20 mouse cellular contexts compared by ENCODE assay signal in the genomic region with DNA sequence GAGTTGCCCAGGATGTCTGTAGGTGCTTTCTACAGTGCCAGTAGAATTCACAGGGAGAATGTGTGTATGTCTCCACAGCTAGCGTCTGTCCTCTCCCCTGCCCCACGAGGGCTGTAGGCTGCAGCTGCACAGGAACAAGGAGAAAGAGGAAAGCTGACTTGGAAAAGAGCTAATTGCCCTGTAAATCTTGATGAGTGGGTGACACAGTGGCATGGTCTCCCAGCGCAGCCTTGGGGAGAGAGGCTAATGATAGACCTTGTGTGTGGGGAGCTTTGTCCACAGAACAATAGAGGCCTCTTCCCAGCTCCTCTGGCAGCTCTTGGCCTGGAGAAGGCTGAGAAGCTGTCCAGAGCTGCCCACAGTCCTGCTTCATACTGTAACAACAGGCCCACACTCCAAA.
DNase-seq lines count a peak whose midpoint lies in the region; ATAC-seq lines count a peak whose summit lies in the region.
"Had no signal": no experiment of that assay in that cellular context is flagged by ENCODE, and none has a peak within 500 bp of the region (broad histone marks: within the 10 kb centered on the region; RNA-seq: fewer than 3 reads in every experiment).

No protein-coding gene starts in this region.

- no peaks in the 10 kb centered on the region for H3K79me2 ChIP-seq in macrophage (ENCODE audit: inconsistent target)

- 35% methylated on average over 3 of the region's 3 CpGs for WGBS in forebrain, embryonic 12.5 days
- 72% methylated on average over 3 of the region's 3 CpGs for WGBS in forebrain, embryonic 10.5 days
- 98% methylated on average over 3 of the region's 3 CpGs for WGBS in macrophage (ENCODE audit: missing documents)

- ATAC-seq in forebrain, embryonic 12.5 days (ENCODE audit: low FRiP score) = peak; percentile 27; the same call in 1 of the 2 replicates
- ATAC-seq: inflammation-experienced regulatory T-cells, adult 6 months; lung, postnatal 0 days had no signal

- peaks cover 61% of the 10 kb centered on the region for H3K36me3 ChIP-seq in forebrain, embryonic 12.5 days (replicated peaks)
- H3K36me3 ChIP-seq in forebrain, embryonic 10.5 days (replicated peaks) = peaks cover 95% of the 10 kb centered on the region
- 0 out of 2 replicates have a peak, but pooled peaks cover 11% of the 10 kb centered on the region for H3K36me3 ChIP-seq in macrophage (ENCODE audit: inconsistent target)

- no peak overlapping the region for H3K9ac ChIP-seq in forebrain, embryonic 12.5 days
- H3K9ac ChIP-seq: embryonic facial prominence, embryonic 12.5 days; kidney, embryonic 15.5 days; liver, embryonic 15.5 days had no signal

- no peak overlapping the region for H3K4me3 ChIP-seq in forebrain, embryonic 12.5 days (replicated peaks)
- no peak overlapping the region for H3K4me3 ChIP-seq in forebrain, embryonic 10.5 days
- no peak overlapping the region for H3K4me3 ChIP-seq in macrophage (ENCODE audit: inconsistent target)
- H3K4me3 ChIP-seq: embryonic facial prominence, embryonic 12.5 days; gastrocnemius, adult 2 months; kidney, embryonic 15.5 days; liver, embryonic 15.5 days had no signal

- H3K4me2 ChIP-seq in forebrain, embryonic 12.5 days = no peak overlapping the region
- H3K4me2 ChIP-seq: embryonic facial prominence, embryonic 12.5 days; kidney, embryonic 15.5 days; liver, embryonic 15.5 days had no signal

- H3K4me1 ChIP-seq in forebrain, embryonic 12.5 days = no peaks in the 10 kb centered on the region
- H3K4me1 ChIP-seq in forebrain, embryonic 10.5 days = 0 out of 2 replicates have a peak, but pooled peaks cover 3% of the 10 kb centered on the region
- H3K4me1 ChIP-seq: embryonic facial prominence, embryonic 12.5 days; kidney, embryonic 15.5 days had no signal

- H3K9me3 ChIP-seq in forebrain, embryonic 12.5 days = no peaks in the 10 kb centered on the region
- H3K9me3 ChIP-seq in forebrain, embryonic 10.5 days = no peaks in the 10 kb centered on the region
- H3K9me3 ChIP-seq: embryonic facial prominence, embryonic 12.5 days; kidney, embryonic 15.5 days; liver, embryonic 15.5 days had no signal

- no peak for DNase-seq in forebrain, embryonic 10.5 days (ENCODE audit: extremely low spot score, low spot score)
- DNase-seq in layer of hippocampus, adult 9-11 months = peak; percentile 34
- no peak for DNase-seq in layer of hippocampus, adult 8-10 months (ENCODE audit: low spot score in 2 of 2)
- peak; percentile 61 for DNase-seq in Muller cell, postnatal 12 days (ENCODE audit: inconsistent ontology term)
- no peak for DNase-seq in ovary, postnatal 36 days (ENCODE audit: low spot score)
- DNase-seq in spleen, postnatal 36 days (ENCODE audit: low spot score in 2 of 2) = no peak
- DNase-seq: adrenal gland, adult 2 months; cerebellum, adult 11-12 months; cerebellum, postnatal 25 days; gastrocnemius, adult 2 months; heart, adult 18-20 months; heart, postnatal 4 days; thymus, adult 2 months had no signal

- no peaks in the 10 kb centered on the region for H3K27me3 ChIP-seq in forebrain, embryonic 12.5 days
- no peaks in the 10 kb centered on the region for H3K27me3 ChIP-seq in forebrain, embryonic 10.5 days (ENCODE audit: poor library complexity, severe bottlenecking)
- H3K27me3 ChIP-seq: embryonic facial prominence, embryonic 12.5 days; kidney, embryonic 15.5 days; liver, embryonic 15.5 days had no signal

- peak overlapping the region; percentile 14; the same call in 1 of the 2 replicates for H3K27ac ChIP-seq in forebrain, embryonic 12.5 days
- no peak overlapping the region for H3K27ac ChIP-seq in forebrain, embryonic 10.5 days
- H3K27ac ChIP-seq in macrophage = peak overlapping the region; percentile 34; the same call in 1 of the 2 replicates
- H3K27ac ChIP-seq: embryonic facial prominence, embryonic 12.5 days; gastrocnemius, adult 2 months; kidney, embryonic 15.5 days had no signal

Comparison
In these comparisons a context has a peak if more than half of its experiments do, and no peak if none do; other contexts are left out.
1. DNase-seq: peak in layer of hippocampus, adult 9-11 months (single experiment) and Muller cell, postnatal 12 days (single experiment); none in forebrain, embryonic 10.5 days (single experiment), layer of hippocampus, adult 8-10 months (0 of 2), ovary, postnatal 36 days (single experiment) and spleen, postnatal 36 days (0 of 2).